Mouse (Mus musculus) monocyte, adult 5-6 weeks (primary cell): ENCODE results near the gene Gpr4. TPM values are rescaled to one million over a fixed set of nuclear protein-coding genes. Genes with fewer than 3 reads are reported as not detected.

Experiments
- ATAC-seq: fragments of 153-309, 156-312 bp; replicated peaks from 2 replicates; pipeline ENCODE4 v1.8.0; 2017; ENCODE audit warnings: mild to moderate bottlenecking; ENCODE audit not compliant: low TSS enrichment, insufficient number of reproducible peaks, severe bottlenecking, poor library complexity, low FRiP score
- total RNA-seq: library from RNA; stranded (forward); fragments of 200-1000, 200-491, 200-594 nt; gene quantifications from 3 replicates; pipeline ENCODE4 v1.2.3, GENCODE M21; 2017

Gene Gpr4
- 0.19 to 0.32 TPM in 2 of 3 replicates, not detected in the other for total RNA-seq

DNA sequence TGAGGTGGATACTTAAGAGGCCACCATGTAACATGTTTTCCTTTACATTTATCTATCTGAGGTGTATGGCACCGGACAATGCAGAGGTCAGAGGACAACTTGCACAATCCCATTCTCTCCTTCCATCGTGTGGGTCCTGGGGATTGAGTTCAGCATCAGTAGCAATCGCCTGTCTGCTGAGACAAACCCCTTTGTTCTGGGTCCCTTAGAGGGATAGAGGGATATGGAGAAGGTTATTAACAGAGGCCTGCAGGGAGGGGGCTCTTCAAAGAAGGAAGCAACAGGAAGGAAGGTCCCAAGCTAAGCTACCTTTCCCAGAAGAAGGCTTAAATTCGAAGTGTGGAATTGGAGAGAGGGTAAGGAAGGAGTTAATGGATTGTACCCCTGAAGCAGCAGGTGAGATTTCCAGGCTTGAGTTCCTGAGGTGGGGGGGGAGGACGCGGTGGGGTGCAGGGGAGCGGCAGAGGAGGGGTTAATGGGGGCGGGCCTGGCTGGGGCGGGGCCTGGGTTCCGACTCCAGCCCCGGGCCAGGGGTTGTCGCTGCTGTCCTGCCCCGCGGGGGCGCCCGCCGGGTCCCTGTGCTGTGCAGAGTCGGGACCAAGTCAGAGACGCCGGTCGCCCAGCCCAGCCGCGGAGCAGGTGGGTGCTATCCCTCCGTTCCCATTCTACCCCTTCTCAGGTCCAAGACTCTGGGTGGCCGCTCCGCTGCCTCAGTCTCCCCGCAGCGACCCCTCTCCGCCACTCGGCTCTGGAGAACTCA lies at the start of gene Gpr4:
Gpr4 (plus strand) TSS at position 543 of the 760 bp plus-strand sequence.
- ATAC-seq, result no peak

DNA sequence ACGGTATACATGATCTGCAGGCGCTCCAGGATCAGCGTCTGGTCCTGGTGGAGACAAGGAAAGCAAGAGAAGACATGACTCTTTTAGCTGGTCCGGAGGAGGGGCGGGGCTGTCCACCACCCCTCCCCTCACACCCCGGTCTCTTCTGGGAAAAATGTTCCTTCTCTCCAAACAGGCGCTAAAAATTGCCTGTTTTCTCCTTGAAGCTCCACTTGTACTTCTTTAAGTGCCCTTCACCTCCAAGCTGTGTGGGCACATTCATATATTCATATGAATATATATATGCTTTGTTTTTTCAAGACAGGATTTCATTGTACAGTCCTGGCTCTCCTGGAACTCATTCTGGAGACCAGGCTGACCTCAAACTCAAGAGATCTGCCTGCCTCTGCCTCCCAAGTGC lies 49.4 kb upstream of the Gpr4 start:
- ATAC-seq, result no peak

DNA sequence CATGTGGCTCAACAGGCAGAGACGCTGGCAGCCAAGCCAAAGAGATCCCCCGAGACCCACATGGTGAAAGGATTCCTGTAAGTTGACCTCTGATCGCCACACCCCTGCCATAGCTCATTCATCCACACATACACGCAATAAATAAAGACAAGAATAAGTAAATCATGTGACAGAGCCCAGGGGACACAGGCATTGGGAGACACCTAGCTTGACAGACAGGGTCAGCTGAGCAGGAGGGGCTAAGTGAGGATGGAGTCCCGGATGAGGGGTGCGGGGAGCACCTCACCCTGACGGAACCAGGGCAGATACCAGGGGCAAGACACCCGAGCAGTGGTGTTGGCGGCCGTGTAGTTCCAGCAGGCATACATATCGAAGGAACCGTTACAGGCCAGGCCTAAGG lies 48.6 kb upstream of the Gpr4 start:
- ATAC-seq, result no peak

DNA sequence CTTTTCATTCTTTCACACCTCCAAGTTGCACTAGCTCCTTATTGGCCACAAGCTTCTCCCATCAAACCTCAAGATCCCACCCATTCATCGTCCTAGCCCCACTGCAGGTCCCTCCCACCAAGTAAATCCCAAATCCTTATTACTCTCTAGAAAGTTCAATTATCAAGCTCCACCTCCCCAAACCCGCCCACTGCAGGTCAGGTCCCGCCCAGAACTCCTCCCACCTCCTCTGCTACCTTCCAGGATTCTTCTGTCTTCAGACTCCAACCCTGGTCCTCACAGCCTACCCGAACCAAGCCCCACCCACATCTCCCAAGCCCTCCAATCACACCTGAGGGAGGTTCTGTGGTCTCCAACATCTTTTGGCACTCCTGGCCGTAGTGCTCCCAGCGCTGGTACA lies 48.1 kb upstream of the Gpr4 start:
- ATAC-seq, result no peak

DNA sequence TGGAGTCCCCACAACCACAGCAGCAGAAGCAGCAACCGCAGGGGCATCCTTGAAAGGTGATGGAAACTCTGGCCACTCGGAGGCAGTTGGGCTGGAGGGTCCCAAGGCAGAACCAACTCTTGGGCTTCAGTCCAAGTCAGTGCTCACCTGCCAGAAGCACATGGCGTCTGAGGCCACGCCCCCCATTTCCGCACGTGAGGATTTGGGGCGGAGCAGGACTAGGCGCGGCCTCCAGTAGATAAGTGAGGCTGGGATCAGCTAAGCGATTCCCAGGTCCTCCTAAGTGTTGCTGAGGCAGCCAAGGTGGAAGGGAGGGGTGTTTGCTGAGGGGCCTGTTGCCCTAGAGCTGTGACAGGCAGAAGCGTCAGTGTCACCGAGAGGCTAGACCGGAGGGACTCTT lies 47.4 kb upstream of the Gpr4 start:
- no peak; the same call in 1 of the 2 replicates for ATAC-seq

DNA sequence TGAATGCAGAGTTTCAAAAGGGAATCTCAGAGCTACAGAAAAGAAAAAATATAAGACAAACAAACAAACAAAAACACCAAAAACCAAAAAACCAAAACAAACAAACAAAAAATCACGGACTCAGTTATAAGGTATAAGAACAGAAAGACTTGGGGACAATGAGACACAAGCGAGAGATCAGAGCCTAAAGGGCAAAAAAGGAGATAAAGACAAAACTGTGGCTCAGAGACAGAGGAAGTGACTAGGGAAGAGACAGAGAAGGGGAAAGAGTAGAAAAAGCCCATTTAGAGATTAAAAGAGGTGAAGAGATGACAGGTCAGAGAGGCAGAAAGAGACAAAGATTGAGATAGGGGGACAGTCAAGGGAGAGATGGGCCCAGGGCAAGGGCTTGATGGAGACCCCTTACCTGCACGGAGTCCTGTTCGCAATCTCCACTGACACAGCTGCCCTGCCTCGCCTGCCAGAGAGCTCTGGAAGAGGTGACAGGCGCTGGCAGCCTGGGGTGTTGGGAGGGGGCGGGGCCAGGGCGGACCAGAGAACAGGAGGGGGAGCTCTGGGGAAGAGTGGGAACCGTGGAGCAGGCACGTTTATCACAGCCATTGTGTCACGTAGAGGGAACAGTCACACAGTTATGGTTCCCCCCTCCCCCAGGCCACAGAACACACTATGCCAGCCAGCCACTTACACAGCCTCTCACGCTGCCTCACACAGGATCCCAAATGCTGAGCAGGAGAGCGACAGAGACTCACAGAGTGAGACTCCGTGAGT lies 46.5 kb upstream of the Gpr4 start, which contains the start of gene Gipr:
Gipr (minus strand) TSS at position 472 of the 768 bp plus-strand sequence.
- no peak for ATAC-seq

DNA sequence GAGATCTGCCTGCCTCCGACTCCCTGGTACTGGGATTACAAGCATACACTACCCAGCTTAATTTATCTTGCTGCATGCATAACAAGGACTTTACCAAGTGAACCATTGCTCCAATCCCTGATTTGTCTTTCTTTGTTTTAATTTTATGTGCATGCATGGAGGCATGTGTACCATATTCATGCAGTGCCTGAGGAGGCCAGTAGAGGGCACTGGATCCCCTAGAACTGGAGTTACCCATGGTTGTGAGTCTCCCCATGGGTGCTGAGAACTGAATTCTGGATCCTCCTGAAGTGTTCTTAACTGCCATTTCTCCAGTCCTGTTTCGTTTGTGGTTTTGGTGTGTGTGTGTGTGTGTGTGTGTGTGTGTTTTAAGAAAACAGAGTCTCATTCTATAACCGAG lies 45.3 kb upstream of the Gpr4 start:
- ATAC-seq, result no peak

DNA sequence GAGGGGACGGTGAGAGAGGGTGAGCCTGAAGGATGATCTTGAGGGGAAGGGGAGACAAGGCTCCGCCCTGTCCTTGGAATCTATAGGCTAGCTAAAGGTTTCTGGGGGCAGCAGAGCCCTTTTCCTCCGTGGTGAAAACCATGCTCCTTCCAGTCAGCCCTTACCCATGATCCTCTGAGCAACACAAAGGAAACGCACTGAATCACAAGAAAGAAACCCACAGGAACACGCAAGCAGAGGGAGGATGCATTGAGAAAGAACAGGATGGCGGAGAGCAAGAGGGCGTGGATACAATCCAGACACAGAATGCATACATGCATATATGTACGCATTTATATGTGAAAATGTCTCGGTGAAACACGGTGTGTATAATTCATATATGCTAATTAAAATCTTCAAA lies 42.8 kb upstream of the Gpr4 start:
- no peak for ATAC-seq

DNA sequence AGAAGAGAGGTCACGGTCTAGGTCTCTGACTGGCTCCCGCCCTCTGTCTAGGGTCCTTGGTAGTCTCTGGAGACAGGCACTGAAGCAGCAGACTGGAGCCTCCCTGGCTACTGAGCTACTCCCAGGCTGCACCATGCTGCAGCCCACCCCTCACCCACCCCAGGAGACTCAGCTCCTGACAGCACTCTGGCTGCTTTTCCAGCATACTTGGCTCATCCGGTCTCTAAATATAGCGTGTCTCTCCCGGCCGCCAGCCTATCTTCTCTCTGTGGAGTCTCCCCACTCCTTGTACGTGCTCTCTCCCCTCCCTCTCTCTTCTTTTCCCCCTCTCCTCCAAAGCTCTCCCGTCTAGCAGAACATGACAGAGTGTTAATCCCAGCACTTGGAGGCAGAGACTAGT lies 42.2 kb upstream of the Gpr4 start:
- no peak for ATAC-seq

DNA sequence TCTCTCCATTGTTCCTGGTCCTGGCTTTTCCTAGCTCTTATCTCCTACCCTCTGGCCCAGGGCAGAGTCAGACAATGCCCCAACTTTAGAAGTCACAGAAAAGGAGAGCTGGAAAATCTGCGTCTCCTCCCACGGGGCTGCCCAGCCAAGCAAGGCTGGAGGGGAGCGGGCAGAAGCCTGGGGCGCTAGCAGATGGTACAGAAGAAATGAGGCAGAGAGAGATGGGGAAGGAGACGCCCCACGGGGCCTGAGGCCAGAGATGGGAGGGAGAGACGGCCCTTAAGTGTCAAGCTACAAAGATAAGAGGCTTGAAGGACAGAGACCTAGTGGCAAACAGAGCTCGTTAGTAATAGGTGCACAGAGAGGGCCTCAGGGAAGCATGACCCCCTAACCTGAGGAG lies 40.5 kb upstream of the Gpr4 start:
- no peak for ATAC-seq

DNA sequence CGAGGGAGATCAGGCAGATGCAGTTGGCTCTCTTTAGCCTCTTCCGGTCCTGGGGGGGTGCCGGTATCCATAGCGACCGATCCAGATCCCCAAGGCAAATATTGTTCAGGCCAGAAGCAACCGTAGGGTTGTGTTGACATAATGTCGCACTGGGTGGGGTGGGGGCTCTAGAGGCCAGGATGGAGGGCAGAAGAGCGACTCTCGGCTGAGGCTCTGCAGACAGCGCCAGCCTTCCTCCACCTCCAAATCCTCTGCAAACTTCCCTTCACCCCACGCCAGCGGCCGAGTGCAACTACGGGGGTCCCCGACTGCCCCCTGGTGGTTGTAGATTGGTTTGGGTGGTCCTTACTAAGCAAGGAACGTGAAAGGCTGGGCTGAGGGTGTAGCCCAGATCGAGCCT lies 39.5 kb upstream of the Gpr4 start:
- 0 out of 2 replicates have a peak, but pooled peaks have one; percentile 47 for ATAC-seq

DNA sequence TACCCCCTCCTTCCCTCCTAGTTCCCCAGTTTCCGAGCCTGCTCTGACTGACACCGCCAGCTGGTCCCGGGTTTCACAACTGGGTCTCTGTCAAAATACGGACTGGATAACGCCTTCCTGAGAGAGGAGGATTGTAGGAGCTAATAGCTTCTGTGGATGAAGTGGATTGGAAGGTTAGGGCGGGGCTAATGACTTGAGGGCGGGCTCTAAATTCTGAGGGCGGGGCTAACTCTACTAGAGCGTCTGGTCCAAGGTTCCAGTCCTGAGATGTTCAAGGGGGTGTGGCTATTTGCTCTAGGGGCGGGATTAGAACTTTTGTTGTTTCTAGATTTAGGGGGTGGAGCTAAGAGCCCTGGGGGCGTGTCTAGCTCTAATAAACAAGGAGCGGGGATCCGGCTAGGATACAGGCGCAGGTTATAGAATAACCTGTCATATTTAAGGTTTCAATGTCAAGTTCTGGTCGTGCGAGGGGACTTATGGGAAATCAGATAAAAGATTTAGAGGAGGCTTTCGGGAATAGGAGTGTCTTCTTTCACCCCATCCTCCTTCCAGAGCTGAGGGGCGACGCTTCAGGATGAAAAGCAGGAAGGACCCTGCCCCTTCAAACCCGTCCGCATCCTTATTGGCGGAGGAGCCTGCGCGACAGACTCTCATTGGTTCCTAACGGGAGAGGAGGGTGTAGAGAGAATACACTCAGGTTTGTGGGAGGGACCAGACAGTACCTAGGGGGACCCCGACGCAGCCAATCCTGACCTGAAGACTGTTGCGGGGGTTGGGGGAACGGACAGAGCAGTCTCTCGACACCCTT lies 36.4 kb upstream of the Gpr4 start, which contains the start of gene Eml2:
Eml2 (plus strand) TSS at position 714 of the 808 bp plus-strand sequence.
- ATAC-seq, result no peak

DNA sequence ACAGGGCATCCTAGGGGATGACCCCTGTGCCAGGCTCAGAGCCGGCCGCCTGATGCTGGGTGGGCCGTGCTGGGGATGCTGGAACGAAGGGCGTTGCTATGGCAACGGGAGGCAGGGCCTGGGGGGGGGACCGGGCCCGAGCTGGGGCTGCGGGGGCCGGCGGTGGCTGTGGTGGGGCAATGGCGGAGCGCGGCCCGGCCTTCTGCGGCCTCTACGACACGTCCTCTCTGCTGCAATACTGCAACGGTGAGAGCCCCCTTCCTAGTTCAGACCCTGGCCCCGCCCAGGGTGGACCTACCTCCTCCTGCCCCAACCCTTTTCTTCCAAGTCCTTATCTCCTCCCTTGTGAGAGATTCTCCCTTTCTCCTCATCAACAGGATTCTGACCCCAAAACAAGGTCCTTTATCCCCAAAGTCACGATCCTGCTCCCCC lies 35.8 kb upstream of the Gpr4 start:
- ATAC-seq, result no peak

DNA sequence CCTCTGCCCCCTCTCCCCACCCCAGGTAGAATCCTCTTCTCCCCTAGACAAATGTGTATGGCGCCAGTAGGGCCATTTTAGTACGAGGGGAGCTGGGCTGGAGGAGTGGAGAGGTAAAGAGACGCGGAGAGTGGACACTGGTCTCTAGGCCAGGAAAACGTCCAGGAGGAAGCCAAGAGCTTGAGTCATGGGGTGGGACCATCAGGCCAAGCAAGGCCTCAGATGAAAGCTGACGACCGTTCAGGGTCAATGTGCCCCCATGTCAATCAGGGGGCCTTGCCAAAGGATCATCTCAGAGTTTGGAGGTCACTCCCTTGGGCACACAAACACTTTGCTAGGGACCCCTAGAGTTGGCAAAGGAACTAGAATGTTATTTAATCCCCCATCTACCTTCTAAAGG lies 35.1 kb upstream of the Gpr4 start:
- no peak for ATAC-seq

DNA sequence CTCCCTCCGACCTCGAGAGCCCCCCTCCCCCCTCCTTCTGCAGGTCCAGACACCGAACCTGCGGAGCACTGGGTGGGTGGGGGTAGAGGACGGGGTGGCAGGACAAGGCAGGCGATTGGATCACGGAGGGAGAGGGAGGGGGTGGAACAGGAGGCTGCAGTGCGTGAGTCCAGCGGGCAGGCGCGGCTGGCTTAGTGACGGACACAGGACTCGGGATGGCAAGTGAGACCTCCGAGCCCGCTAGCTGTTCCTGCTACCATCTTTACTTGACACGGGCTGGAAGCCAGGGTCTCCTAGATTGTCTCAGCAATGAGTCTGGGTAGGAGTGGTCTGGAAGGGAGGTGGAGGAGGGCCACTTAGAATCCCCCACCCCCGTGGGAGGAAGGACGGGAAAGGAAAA lies 34.3 kb upstream of the Gpr4 start:
- ATAC-seq, result no peak

DNA sequence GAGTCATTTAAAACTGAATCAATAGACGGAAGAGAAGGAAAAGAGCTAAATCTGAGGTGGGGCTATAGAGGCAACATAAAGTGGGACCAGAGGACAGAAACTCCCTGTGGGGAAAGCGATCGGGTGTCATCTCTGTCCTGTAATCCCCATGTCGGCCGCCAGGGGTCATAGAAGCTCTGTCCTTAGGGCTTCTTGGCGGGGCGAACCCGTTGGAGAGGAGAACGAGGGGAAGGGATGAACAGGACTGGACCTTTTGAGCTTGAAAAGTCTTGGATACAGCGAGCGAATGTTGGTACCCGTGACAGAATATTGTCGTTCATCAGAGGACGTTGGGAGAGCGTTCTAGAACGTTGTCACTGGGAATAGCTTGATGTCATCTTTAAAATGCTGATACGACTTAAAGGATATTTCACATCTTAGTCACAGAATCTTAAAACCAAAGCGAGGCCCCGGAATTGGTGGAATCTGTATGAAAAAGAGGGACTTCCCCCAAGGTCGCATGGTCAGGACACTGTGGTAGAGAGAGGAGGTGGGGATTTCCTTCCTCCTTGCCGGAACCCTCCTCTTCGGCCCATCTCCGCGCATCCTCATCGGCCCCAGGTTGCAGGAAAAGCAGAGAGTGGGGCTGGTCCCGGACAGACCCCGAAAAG lies 33.8 kb upstream of the Gpr4 start:
- peak; percentile 57 for ATAC-seq

DNA sequence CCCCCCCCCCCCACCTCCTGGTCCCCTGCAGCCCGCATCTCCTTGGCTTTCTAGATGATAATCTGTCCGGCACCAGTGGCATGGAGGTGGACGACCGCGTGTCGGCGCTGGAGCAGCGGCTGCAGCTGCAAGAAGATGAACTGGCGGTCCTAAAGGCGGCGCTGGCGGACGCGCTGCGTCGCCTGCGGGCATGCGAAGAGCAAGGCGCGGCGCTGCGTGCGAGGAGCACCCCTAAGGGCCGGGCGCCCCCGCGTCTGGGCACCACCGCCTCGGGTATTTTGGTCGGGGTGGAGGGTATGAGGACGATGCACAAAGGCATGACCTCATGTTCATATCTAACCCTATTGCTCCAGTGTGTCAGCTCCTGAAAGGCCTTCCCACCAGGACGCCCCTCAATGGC lies 33.2 kb upstream of the Gpr4 start:
- ATAC-seq, result peak; percentile 40; the same call in 1 of the 2 replicates

DNA sequence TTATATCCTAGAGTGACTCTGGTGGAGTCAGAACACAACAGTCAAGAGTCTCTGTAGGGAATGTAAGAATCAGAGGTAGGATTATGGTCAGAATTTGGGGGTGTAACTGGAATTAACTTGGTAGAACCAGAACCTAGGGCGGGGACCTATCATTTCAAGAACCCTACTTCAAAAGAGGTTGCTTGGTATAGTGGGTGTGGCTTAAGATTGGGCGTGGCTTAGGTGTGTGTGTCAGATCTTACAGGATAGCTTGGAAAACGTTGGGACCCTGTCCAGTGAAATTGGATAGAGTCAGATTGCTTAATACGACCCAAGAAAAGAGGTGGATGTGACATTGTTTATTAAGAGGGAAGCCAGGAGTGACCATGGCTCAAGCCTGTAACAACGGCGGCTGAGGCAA lies 32.4 kb upstream of the Gpr4 start:
- ATAC-seq, result no peak
